Mouse (Mus musculus) E14TG2a.4 (cell line): Measurements from ENCODE around the gene Dexi.

Experiments
- H3K27me3 ChIP-seq: 2 replicates; pipeline ENCODE4 v1.6.1; 2014; ENCODE audit warnings: low read length, control low read depth; ENCODE audit not compliant: insufficient read depth
- H3K36me3 ChIP-seq: 2 replicates; pipeline ENCODE4 v1.6.1; 2014; ENCODE audit warnings: low read length, control low read depth; ENCODE audit not compliant: insufficient read depth
- H3K4me1 ChIP-seq: replicated peaks from 2 replicates; pipeline ENCODE4 v1.6.1; 2014; ENCODE audit warnings: low read depth, low read length, control low read depth
- H3K4me3 ChIP-seq: replicated peaks from 2 replicates; pipeline ENCODE4 v1.5.1; 2014; ENCODE audit warnings: mild to moderate bottlenecking, low read length
- H3K9me3 ChIP-seq: 2 replicates; pipeline ENCODE4 v1.6.1; 2014; ENCODE audit warnings: low read length, control low read depth
- CTCF ChIP-seq: conservative IDR thresholded peaks from 2 replicates; pipeline ENCODE4 v1.5.1; 2014; ENCODE audit warnings: low read length
- NANOG ChIP-seq: IDR thresholded peaks from 2 replicates; pipeline ENCODE4 v1.6.1; 2014; ENCODE audit warnings: borderline replicate concordance, low read length, mixed read lengths
- POU5F1 ChIP-seq: IDR thresholded peaks from 2 replicates; pipeline ENCODE4 v1.6.1; 2014; ENCODE audit warnings: low read length, borderline replicate concordance

The Dexi gene

GRCm38 (mm10) chr16:10542698-10543365 is at the start of gene Dexi:
TSS of gene Dexi (minus strand) at chr16:10543054.
- TF ChIP-seq NANOG (no peak), POU5F1 (no peak), CTCF (no peak)
- no peaks in the 10 kb centered on the region for H3K9me3 ChIP-seq
- H3K27me3 ChIP-seq: peaks cover 21% of the 10 kb centered on the region
- peak within 1 kb of the TSS; percentile 88 for H3K4me3 ChIP-seq
- H3K36me3 ChIP-seq: peaks cover 6% of the 10 kb centered on the region
- H3K4me1 ChIP-seq: peaks cover 45% of the 10 kb centered on the region

DNA sequence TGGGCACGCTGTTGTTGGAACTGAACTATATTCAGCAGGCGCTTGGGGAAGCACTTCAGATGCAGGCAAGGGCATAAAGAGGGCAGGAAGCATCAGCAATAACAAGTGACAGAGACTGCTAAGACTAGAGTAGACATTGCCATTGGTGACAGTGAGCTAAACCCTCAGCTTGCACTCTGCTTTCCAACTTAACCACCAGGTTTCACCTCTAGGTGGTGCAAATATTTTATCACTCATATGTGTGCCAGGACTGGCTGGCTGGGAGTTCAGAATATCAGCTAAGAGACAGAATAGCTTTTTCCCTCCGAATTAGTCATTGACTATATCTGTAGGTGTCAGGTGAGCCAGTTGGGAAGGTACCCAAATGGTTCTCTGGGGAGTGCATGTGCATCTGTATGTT is 43.7 kb upstream of the Dexi start:
- TF ChIP-seq POU5F1: no peak
- TF ChIP-seq CTCF: no peak
- no peak for TF ChIP-seq NANOG
- Histone ChIP-seq H3K4me3 (no peak overlapping the region), H3K9me3 (no peaks in the 10 kb centered on the region)

GRCm38 (mm10) chr16:10585165-10585564 is 42.3 kb upstream of the Dexi start:
- H3K36me3 ChIP-seq: peaks cover 93% of the 10 kb centered on the region
- H3K4me1 ChIP-seq: no peaks in the 10 kb centered on the region
- TF ChIP-seq NANOG (no peak), CTCF (no peak), POU5F1 (no peak)
- no peak overlapping the region for H3K4me3 ChIP-seq
- no peaks in the 10 kb centered on the region for H3K9me3 ChIP-seq
- no peaks in the 10 kb centered on the region for H3K27me3 ChIP-seq

More for the DNA sequence above, 43.7 kb upstream of the Dexi start:
- Histone ChIP-seq H3K27me3 (no peaks in the 10 kb centered on the region), H3K36me3 (peaks cover 79% of the 10 kb centered on the region), H3K4me1 (no peaks in the 10 kb centered on the region)

DNA sequence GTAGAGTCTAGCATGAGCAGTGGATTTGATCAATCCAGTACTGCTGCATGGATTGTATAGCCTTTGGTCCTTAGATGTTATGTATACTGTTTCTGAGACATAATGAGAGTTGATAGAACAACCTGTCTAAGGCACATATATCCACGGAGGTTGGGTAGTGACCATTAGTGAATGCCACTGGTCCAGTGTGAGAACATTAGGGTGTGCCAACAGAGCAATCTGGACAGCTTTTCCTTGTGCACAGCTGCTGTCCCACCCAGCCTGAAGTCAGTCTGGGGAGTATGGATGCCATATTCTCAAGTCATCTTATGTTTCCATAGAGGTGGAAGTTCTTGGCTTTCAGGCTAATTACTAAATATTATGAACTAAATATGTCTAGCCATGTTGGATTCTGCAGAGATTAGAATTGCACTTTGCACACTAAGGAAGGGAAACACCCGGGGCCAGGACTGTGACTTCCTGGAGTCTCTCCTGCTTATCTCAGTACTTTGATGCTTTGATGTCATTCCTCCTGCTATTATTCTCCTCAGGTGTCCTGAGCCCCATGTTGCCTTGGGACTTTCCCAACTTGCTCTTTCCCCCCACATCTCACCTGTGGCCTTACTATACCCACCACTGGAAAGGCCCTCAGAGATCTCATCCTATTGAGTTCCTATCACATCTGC is 38.5 kb upstream of the Dexi start:
- TF ChIP-seq CTCF (no peak), NANOG (no peak), POU5F1 (no peak)
- peaks cover 91% of the 10 kb centered on the region for H3K36me3 ChIP-seq
- H3K4me3 ChIP-seq: no peak overlapping the region
- H3K4me1 ChIP-seq: no peaks in the 10 kb centered on the region
- H3K9me3 ChIP-seq: no peaks in the 10 kb centered on the region
- H3K27me3 ChIP-seq: no peaks in the 10 kb centered on the region

DNA sequence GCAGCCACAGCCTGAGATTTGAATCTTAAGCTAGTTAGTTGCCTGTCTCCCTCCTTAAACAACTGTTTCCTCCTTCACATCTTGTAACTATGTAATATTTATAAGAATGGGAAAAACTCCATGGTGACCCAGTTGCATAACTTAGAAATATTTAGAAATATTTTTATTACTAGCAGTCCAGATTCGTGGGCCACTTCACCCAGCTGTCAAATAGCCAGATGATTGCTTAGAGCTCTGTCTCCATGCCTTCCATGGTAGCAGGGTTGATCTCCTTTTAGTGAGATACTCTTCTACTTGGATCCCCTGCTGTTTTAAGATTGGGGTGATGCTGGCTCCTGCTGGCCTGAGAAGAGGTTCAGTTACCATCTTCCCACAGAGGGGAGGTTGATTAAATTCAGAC is 35.5 kb upstream of the Dexi start:
- no peaks in the 10 kb centered on the region for H3K27me3 ChIP-seq
- H3K4me3 ChIP-seq: no peak overlapping the region
- no peaks in the 10 kb centered on the region for H3K4me1 ChIP-seq
- TF ChIP-seq CTCF (no peak), NANOG (no peak), POU5F1 (no peak)
- peaks cover 90% of the 10 kb centered on the region for H3K36me3 ChIP-seq
- H3K9me3 ChIP-seq: no peaks in the 10 kb centered on the region

- no peaks in the 10 kb centered on the region for H3K27me3 ChIP-seq
- TF ChIP-seq POU5F1: no peak
- TF ChIP-seq NANOG: no peak
- TF ChIP-seq CTCF: no peak
- no peaks in the 10 kb centered on the region for H3K4me1 ChIP-seq
Observed at GRCm38 (mm10) chr16:10577548-10577947, 34.7 kb upstream of the Dexi start.

GRCm38 (mm10) chr16:10575915-10576314 is 33.1 kb upstream of the Dexi start:
- H3K36me3 ChIP-seq: peaks cover 94% of the 10 kb centered on the region
- no peaks in the 10 kb centered on the region for H3K27me3 ChIP-seq
- H3K9me3 ChIP-seq: no peaks in the 10 kb centered on the region
- H3K4me1 ChIP-seq: no peaks in the 10 kb centered on the region
- TF ChIP-seq CTCF: no peak
- no peak for TF ChIP-seq NANOG
- TF ChIP-seq POU5F1: no peak
- no peak overlapping the region for H3K4me3 ChIP-seq

More at GRCm38 (mm10) chr16:10577548-10577947, 34.7 kb upstream of the Dexi start:
- Histone ChIP-seq H3K4me3 (no peak overlapping the region), H3K36me3 (peaks cover 90% of the 10 kb centered on the region), H3K9me3 (no peaks in the 10 kb centered on the region)

DNA sequence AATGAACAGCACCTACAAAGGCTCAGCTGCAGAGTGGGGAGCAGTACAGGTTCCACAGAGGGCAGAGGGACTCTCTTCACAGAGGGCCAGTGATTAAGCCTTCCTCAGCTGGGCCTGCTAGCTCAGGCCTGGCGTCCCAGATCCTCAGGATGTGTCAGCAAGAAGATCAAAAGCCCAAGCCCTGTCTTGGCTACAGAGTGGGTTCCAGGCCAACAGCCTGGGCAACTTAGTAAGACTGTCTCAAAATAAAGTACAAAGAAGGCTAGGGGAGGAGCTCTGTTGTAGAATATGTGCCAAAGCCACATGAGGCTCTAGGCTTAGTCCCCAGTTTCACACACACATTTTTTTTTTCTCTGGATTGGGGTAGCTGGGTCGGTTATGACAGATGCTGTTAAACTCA is 32.1 kb upstream of the Dexi start:
- Histone ChIP-seq H3K36me3 (peaks cover 94% of the 10 kb centered on the region), H3K27me3 (no peaks in the 10 kb centered on the region), H3K9me3 (no peaks in the 10 kb centered on the region), H3K4me1 (no peaks in the 10 kb centered on the region), H3K4me3 (no peak overlapping the region)
- TF ChIP-seq POU5F1 (no peak), CTCF (no peak), NANOG (no peak)

- Histone ChIP-seq H3K27me3 (no peaks in the 10 kb centered on the region), H3K9me3 (no peaks in the 10 kb centered on the region), H3K4me1 (no peaks in the 10 kb centered on the region), H3K36me3 (peaks cover 95% of the 10 kb centered on the region), H3K4me3 (no peak overlapping the region)
- TF ChIP-seq CTCF: peak; percentile 61
- TF ChIP-seq POU5F1: no peak
Observed at GRCm38 (mm10) chr16:10571820-10572219, 29.0 kb upstream of the Dexi start.
